Mouse (Mus musculus) brain, adult 2 months (tissue): Measurements from ENCODE around the gene Lrmp.
A peak's percentile ranks its signal among the peaks of the same experiment; 100 is the strongest.
"Not testable (repeated sequence)": the region's sequence is repeated elsewhere in the genome, so short reads cannot be mapped to it uniquely, and the experiment has no call there.

Source experiments
- DNase-seq: peaks from one replicate; pipeline ENCODE4 v3.0.0; 2011; ENCODE audit warnings: low read depth, low spot score

The Lrmp gene

GRCm38 (mm10) chr6:145115476-145116097 is at the start of gene Lrmp:
Gene Lrmp (plus strand): TSS chr6:145115653.
- no peak for DNase-seq

GRCm38 (mm10) chr6:145066416-145066815 is 49.0 kb upstream of the Lrmp start:
- no peak for DNase-seq

GRCm38 (mm10) chr6:145067679-145068078 is 47.8 kb upstream of the Lrmp start:
- no peak for DNase-seq

- no peak for DNase-seq
Observed at GRCm38 (mm10) chr6:145069397-145069796, 46.1 kb upstream of the Lrmp start.

- DNase-seq, result no peak
Observed at GRCm38 (mm10) chr6:145069921-145070320, 45.5 kb upstream of the Lrmp start.

- no peak for DNase-seq
Observed at GRCm38 (mm10) chr6:145074461-145074860, 41.0 kb upstream of the Lrmp start.

- DNase-seq, result peak; percentile 81
Observed at GRCm38 (mm10) chr6:145075088-145075547, 40.3 kb upstream of the Lrmp start.

GRCm38 (mm10) chr6:145075548-145076224 is 39.8 kb upstream of the Lrmp start, which contains the start of gene Bcat1:
Gene Bcat1 (minus strand): TSS chr6:145076184.
- DNase-seq, result peak; percentile 31

- DNase-seq, result no peak
Observed at GRCm38 (mm10) chr6:145076286-145076685, 39.2 kb upstream of the Lrmp start.

- DNase-seq, result no peak
Observed at GRCm38 (mm10) chr6:145079087-145079759, 36.2 kb upstream of the Lrmp start.

- no peak for DNase-seq
Observed at GRCm38 (mm10) chr6:145081721-145082120, 33.7 kb upstream of the Lrmp start.

GRCm38 (mm10) chr6:145084343-145085117 is 30.9 kb upstream of the Lrmp start:
- no peak for DNase-seq

GRCm38 (mm10) chr6:145088451-145089113 is 26.9 kb upstream of the Lrmp start:
- DNase-seq, result peak; percentile 28

- DNase-seq, result no peak
Observed at GRCm38 (mm10) chr6:145089373-145089772, 26.1 kb upstream of the Lrmp start.

- DNase-seq, result no peak
Observed at GRCm38 (mm10) chr6:145090201-145090863, 25.1 kb upstream of the Lrmp start.

GRCm38 (mm10) chr6:145090928-145091327 is 24.5 kb upstream of the Lrmp start:
- DNase-seq, result no peak

- no peak for DNase-seq
Observed at GRCm38 (mm10) chr6:145091998-145092397, 23.5 kb upstream of the Lrmp start.

- DNase-seq, result not testable (repeated sequence)
Observed at GRCm38 (mm10) chr6:145093038-145093622, 22.3 kb upstream of the Lrmp start.

GRCm38 (mm10) chr6:145094431-145094830 is 21.0 kb upstream of the Lrmp start:
- no peak for DNase-seq

GRCm38 (mm10) chr6:145100923-145101322 is 14.5 kb upstream of the Lrmp start:
- DNase-seq, result no peak
